Mouse (Mus musculus): Measurements from ENCODE around the gene Isoc2a. TPM values are rescaled to one million over a fixed set of nuclear protein-coding genes. Genes with fewer than 3 reads are reported as not detected.
A peak's percentile ranks its signal among the peaks of the same experiment; 100 is the strongest.

Gene Isoc2a
- polyA plus RNA-seq, 1 experiment = 21.3 TPM

- WGBS = 79% methylated on average over 17 of the region's 17 CpGs
- TF ChIP-seq CTCF (IDR thresholded peaks at IDR 0.05; ENCODE audit: control insufficient read depth, insufficient read depth, low read length) = no peak
- TF ChIP-seq POLR2A (IDR thresholded peaks at IDR 0.05; ENCODE audit: borderline replicate concordance, control insufficient read depth, low read depth, low read length) = no peak
- no peak overlapping the region for H3K4me3 ChIP-seq (replicated peaks; ENCODE audit: control insufficient read depth, low read depth, low read length)
- H3K4me1 ChIP-seq (ENCODE audit: control insufficient read depth, insufficient read depth, low read length) = no peaks in the 10 kb centered on the region
- no peak overlapping the region; the same call in 1 of the 2 replicates for H3K27ac ChIP-seq (ENCODE audit: control insufficient read depth, insufficient read depth, low read depth, low read length, poor library complexity)
Measured at GRCm38 (mm10) chr7:4928323-4928722, 51.4 kb downstream of the Isoc2a start.

- Histone ChIP-seq H3K4me3 (replicated peaks; ENCODE audit: control insufficient read depth, low read depth, low read length) (no peak overlapping the region), H3K27ac (ENCODE audit: control insufficient read depth, insufficient read depth, low read depth, low read length, poor library complexity) (no peak overlapping the region), H3K4me1 (ENCODE audit: control insufficient read depth, insufficient read depth, low read length) (no peaks in the 10 kb centered on the region)
- TF ChIP-seq POLR2A (IDR thresholded peaks at IDR 0.05; ENCODE audit: borderline replicate concordance, control insufficient read depth, low read depth, low read length) = no peak
- no peak for TF ChIP-seq CTCF (IDR thresholded peaks at IDR 0.05; ENCODE audit: control insufficient read depth, insufficient read depth, low read length)
- WGBS = 75% methylated on average over 12 of the region's 12 CpGs
Measured at GRCm38 (mm10) chr7:4933103-4933502, 56.1 kb downstream of the Isoc2a start.

DNA sequence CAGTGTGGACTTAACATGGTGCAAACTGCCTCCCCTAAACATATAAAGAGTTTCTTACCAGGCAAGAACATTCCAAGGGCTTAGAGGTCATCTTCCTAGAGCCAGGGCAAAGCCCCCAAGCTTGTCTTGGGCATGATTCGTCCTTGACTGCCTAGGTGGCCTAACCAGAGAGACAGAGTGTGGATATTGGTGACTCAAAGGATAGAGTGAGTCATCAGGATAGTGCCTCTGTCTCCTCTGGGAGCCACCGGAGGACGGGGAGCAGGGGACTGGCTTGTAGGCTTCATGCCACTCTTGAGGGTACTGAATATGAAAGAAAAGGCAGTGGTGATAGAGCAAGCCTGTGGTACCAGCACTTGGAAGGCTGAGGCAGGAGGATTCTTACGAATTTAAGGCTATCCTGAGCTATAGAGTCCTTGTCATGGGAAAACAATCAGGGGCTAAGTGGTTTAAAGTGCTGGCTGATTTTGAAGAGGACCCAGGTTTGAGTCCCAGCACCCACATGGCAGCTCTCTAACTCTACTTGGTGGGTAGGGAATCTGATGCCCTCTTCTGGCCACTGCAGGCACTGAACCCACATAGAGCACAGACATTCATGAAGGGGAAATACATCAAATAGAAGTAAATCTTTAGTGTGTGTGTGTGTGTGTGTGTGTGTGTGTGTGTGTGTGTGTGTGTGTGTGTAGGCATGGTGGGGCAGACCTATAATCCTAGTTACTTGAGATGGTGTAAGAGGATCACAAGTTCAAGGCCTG lies 57.4 kb downstream of the Isoc2a start:
- Histone ChIP-seq H3K4me1 (ENCODE audit: control insufficient read depth, insufficient read depth, low read length) (no peaks in the 10 kb centered on the region; the same call in 1 of the 2 replicates), H3K4me3 (replicated peaks; ENCODE audit: control insufficient read depth, low read depth, low read length) (no peak overlapping the region), H3K27ac (ENCODE audit: control insufficient read depth, insufficient read depth, low read depth, low read length, poor library complexity) (no peak overlapping the region)
- TF ChIP-seq POLR2A (IDR thresholded peaks at IDR 0.05; ENCODE audit: borderline replicate concordance, control insufficient read depth, low read depth, low read length) = no peak
- TF ChIP-seq CTCF (IDR thresholded peaks at IDR 0.05; ENCODE audit: control insufficient read depth, insufficient read depth, low read length) = no peak
- WGBS = 71% methylated on average over 4 of the region's 4 CpGs

DNA sequence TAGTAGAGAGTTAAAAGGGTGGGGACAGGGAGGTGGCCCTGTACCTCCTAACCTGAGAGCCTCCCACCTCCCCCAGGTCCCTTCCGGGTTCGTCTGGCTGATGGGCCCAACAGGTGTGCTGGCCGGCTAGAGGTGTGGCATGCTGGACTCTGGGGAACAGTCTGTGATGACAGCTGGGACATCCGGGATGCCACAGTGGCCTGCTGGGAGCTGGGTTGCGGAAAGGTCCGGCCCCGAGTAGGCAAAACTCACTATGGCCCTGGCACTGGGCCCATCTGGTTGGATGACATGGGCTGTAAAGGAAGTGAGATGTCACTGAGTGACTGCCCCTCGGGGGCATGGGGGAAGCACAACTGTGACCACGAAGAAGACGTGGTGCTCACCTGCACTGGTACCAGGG lies 59.9 kb downstream of the Isoc2a start:
- TF ChIP-seq POLR2A (IDR thresholded peaks at IDR 0.05; ENCODE audit: borderline replicate concordance, control insufficient read depth, low read depth, low read length) (no peak), CTCF (IDR thresholded peaks at IDR 0.05; ENCODE audit: control insufficient read depth, insufficient read depth, low read length) (no peak)
- WGBS = 57% methylated on average over 10 of the region's 10 CpGs
- Histone ChIP-seq H3K4me3 (replicated peaks; ENCODE audit: control insufficient read depth, low read depth, low read length) (no peak overlapping the region), H3K27ac (ENCODE audit: control insufficient read depth, insufficient read depth, low read depth, low read length, poor library complexity) (no peak overlapping the region), H3K4me1 (ENCODE audit: control insufficient read depth, insufficient read depth, low read length) (no peaks in the 10 kb centered on the region; the same call in 1 of the 2 replicates)

GRCm38 (mm10) chr7:4937392-4937791 lies 60.4 kb downstream of the Isoc2a start:
- 61% methylated on average over 11 of the region's 11 CpGs for WGBS
- Histone ChIP-seq H3K4me3 (replicated peaks; ENCODE audit: control insufficient read depth, low read depth, low read length) (no peak overlapping the region), H3K27ac (ENCODE audit: control insufficient read depth, insufficient read depth, low read depth, low read length, poor library complexity) (no peak overlapping the region), H3K4me1 (ENCODE audit: control insufficient read depth, insufficient read depth, low read length) (no peaks in the 10 kb centered on the region; the same call in 1 of the 2 replicates)
- TF ChIP-seq CTCF (IDR thresholded peaks at IDR 0.05; ENCODE audit: control insufficient read depth, insufficient read depth, low read length) (no peak), POLR2A (IDR thresholded peaks at IDR 0.05; ENCODE audit: borderline replicate concordance, control insufficient read depth, low read depth, low read length) (no peak)

GRCm38 (mm10) chr7:4938456-4938855 lies 61.5 kb downstream of the Isoc2a start:
- no peak overlapping the region for H3K27ac ChIP-seq (ENCODE audit: control insufficient read depth, insufficient read depth, low read depth, low read length, poor library complexity)
- 24% methylated on average over 2 of the region's 2 CpGs for WGBS
- H3K4me3 ChIP-seq (replicated peaks; ENCODE audit: control insufficient read depth, low read depth, low read length) = no peak overlapping the region
- TF ChIP-seq CTCF (IDR thresholded peaks at IDR 0.05; ENCODE audit: control insufficient read depth, insufficient read depth, low read length) (peak; percentile 96), POLR2A (IDR thresholded peaks at IDR 0.05; ENCODE audit: borderline replicate concordance, control insufficient read depth, low read depth, low read length) (no peak)
- no peaks in the 10 kb centered on the region; the same call in 1 of the 2 replicates for H3K4me1 ChIP-seq (ENCODE audit: control insufficient read depth, insufficient read depth, low read length)

GRCm38 (mm10) chr7:4940068-4940479 lies 63.1 kb downstream of the Isoc2a start:
- TF ChIP-seq CTCF (IDR thresholded peaks at IDR 0.05; ENCODE audit: control insufficient read depth, insufficient read depth, low read length) (peak; percentile 86), POLR2A (IDR thresholded peaks at IDR 0.05; ENCODE audit: borderline replicate concordance, control insufficient read depth, low read depth, low read length) (no peak)
- Histone ChIP-seq H3K27ac (ENCODE audit: control insufficient read depth, insufficient read depth, low read depth, low read length, poor library complexity) (no peak overlapping the region), H3K4me1 (ENCODE audit: control insufficient read depth, insufficient read depth, low read length) (no peaks in the 10 kb centered on the region; the same call in 1 of the 2 replicates), H3K4me3 (replicated peaks; ENCODE audit: control insufficient read depth, low read depth, low read length) (no peak overlapping the region)
- WGBS = 16% methylated on average over 9 of the region's 9 CpGs

- Histone ChIP-seq H3K4me1 (ENCODE audit: control insufficient read depth, insufficient read depth, low read length) (no peaks in the 10 kb centered on the region; the same call in 1 of the 2 replicates), H3K27ac (ENCODE audit: control insufficient read depth, insufficient read depth, low read depth, low read length, poor library complexity) (no peak overlapping the region), H3K4me3 (replicated peaks; ENCODE audit: control insufficient read depth, low read depth, low read length) (no peak overlapping the region)
- WGBS = 40% methylated on average over 5 of the region's 5 CpGs
- TF ChIP-seq POLR2A (IDR thresholded peaks at IDR 0.05; ENCODE audit: borderline replicate concordance, control insufficient read depth, low read depth, low read length) = no peak
- TF ChIP-seq CTCF (IDR thresholded peaks at IDR 0.05; ENCODE audit: control insufficient read depth, insufficient read depth, low read length) = no peak
Measured at GRCm38 (mm10) chr7:4942673-4943072, 65.7 kb downstream of the Isoc2a start.

All from bone marrow, adult 2 months (tissue).